ENCODE assay signal across 7 mouse cellular contexts in the genomic region with DNA sequence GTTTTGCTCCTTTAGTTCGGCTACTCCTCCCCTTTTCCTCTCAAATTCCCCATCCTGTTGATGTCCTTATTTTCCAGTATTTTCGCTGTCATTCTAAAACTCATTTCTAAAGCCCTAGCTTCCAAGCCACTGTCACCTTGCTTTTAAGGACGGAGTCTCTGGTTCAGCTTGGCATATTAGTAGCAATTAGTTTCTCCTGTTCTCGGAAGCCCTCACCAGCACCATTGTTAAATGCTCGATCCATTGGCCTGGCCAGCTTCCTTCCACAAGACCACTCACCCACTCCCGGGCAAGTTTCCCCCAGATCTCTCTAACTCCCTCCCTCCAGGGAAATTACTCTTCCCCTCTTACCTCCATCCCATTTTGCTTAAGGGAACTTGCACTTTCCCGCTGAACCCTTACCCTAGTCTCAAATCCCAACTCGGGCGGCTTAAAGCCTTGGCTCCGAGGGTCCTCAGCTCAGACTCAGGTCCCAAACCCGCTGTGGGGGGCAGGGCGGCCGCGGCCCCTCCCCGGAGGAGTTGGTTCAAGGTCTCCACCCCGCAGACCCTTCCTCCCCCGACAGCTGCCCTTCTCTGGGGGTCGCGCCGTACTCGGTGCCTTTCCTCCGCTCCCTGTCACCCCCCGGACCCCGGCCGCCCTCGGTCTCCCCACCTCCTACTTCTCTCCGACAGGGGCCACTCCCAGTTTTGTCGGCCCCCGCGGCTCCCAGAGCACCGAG. TPM values are rescaled to one million over a fixed set of nuclear protein-coding genes. Genes with fewer than 3 reads are reported as not detected.
DNase-seq lines count a peak whose midpoint lies in the region; ATAC-seq and TF ChIP-seq lines count a peak whose summit lies in the region.

No protein-coding gene starts in this region.

- H3K4me3 ChIP-seq in C2C12 (ENCODE audit: insufficient read depth, poor library complexity, severe bottlenecking): peak overlapping the region; percentile 89
- peak overlapping the region; percentile 96 for H3K4me3 ChIP-seq in midbrain, embryonic 14.5 days (replicated peaks; ENCODE audit: low read depth, low read length)

- H3K79me3 ChIP-seq in C2C12 (ENCODE audit: low read depth): peaks cover 5% of the 10 kb centered on the region

- H3K27me3 ChIP-seq in C2C12 (ENCODE audit: control insufficient read depth, insufficient read depth, insufficient read length): no peaks in the 10 kb centered on the region
- H3K27me3 ChIP-seq in midbrain, embryonic 14.5 days (ENCODE audit: control insufficient read depth, insufficient read depth, low read length): no peaks in the 10 kb centered on the region

- H3K79me2 ChIP-seq in C2C12 (ENCODE audit: control insufficient read depth, insufficient read depth): peaks cover 35% of the 10 kb centered on the region

- peak overlapping the region; percentile 86 for H3K27ac ChIP-seq in midbrain, embryonic 14.5 days (replicated peaks; ENCODE audit: low read depth, low read length)

- peak overlapping the region; percentile 91 for H3K4me2 ChIP-seq in midbrain, embryonic 14.5 days (ENCODE audit: low read length)

- no peak for ATAC-seq in midbrain, embryonic 14.5 days (ENCODE audit: low FRiP score, low TSS enrichment)

- peak overlapping the region; percentile 76 for H3K9ac ChIP-seq in midbrain, embryonic 14.5 days (replicated peaks; ENCODE audit: low read length)

- no peak for TF ChIP-seq CTCF in C2C12 (IDR thresholded peaks at IDR 0.05; ENCODE audit: control insufficient read depth, insufficient read depth, insufficient read length)

- DNase-seq in 3T3-L1 (ENCODE audit: low read depth, low spot score): peak; percentile 23
- peak; percentile 64 to 66 for DNase-seq in cerebellum, postnatal 10 days
- DNase-seq in gastrocnemius, postnatal 4 days (ENCODE audit: low spot score in 2 of 2): peak; percentile 20 to 33
- peak; percentile 61 for DNase-seq in kidney, postnatal 10 days
- peak; percentile 46 for DNase-seq in midbrain, embryonic 14.5 days
- peak; percentile 19 for DNase-seq in urinary bladder, postnatal 25 days (ENCODE audit: low spot score)

- peaks cover 12% of the 10 kb centered on the region for H3K4me1 ChIP-seq in midbrain, embryonic 14.5 days (ENCODE audit: control insufficient read depth, insufficient read depth, low read length)

- WGBS in midbrain, embryonic 14.5 days: under 1% methylated on average over 31 of the region's 31 CpGs

- no peaks in the 10 kb centered on the region for H3K9me3 ChIP-seq in midbrain, embryonic 14.5 days (ENCODE audit: control insufficient read depth, low read length)

- H3ac ChIP-seq in C2C12 (ENCODE audit: control insufficient read depth, insufficient read length, low read depth): peak overlapping the region; percentile 79

- H3K36me3 ChIP-seq in C2C12 (ENCODE audit: control insufficient read depth, insufficient read depth): peaks cover 9% of the 10 kb centered on the region
- 0 out of 2 replicates have a peak, but pooled peaks cover 4% of the 10 kb centered on the region for H3K36me3 ChIP-seq in midbrain, embryonic 14.5 days (ENCODE audit: control insufficient read depth, insufficient read depth, low read length)

TF ChIP-seq in C2C12, 6 proteins besides CTCF, POLR2A, EP300 and RAD21:
- TF ChIP-seq MYOD1 (IDR thresholded peaks at IDR 0.05; ENCODE audit: control insufficient read depth, insufficient read length, low read depth) (no peak), MAX (IDR thresholded peaks at IDR 0.05) (no peak), USF1 (IDR thresholded peaks at IDR 0.05; ENCODE audit: low read depth) (no peak), FOSL1 (IDR thresholded peaks at IDR 0.05; ENCODE audit: insufficient read depth, low read length, poor library complexity, severe bottlenecking) (no peak), CEBPB (IDR thresholded peaks at IDR 0.05; ENCODE audit: low read depth) (no peak), MYOG (IDR thresholded peaks at IDR 0.05; ENCODE audit: control insufficient read depth, extremely low read depth, insufficient read length) (no peak)
TF ChIP-seq in C2C12: peak in this region for 0.

RNA-seq across cellular contexts. Expression of gene Numb, which starts 0.9 kb away (rescaled TPM):
- polyA plus RNA-seq in C2C12 (2012; fragmentation: generic; extraction: Trizol): 11.2 TPM
- total RNA-seq in gastrocnemius, postnatal 4 days (2021): 10 to 100 TPM; 26.5 to 28.8 TPM
- polyA plus RNA-seq in midbrain, embryonic 14.5 days (2014; fragmentation: Nextera tagmentation; extraction: Ambion mirVana): 13.0 and 20.6 TPM in 2 replicates

RNA-seq across cellular contexts. Expression of gene Riox1, which starts 29.5 kb away (rescaled TPM):
- 18.7 TPM for polyA plus RNA-seq in C2C12 (2012; fragmentation: generic; extraction: Trizol)
- 1 to 10 TPM; 5.6 to 6.2 TPM for total RNA-seq in gastrocnemius, postnatal 4 days (2021)
- 11.5 and 11.7 TPM in 2 replicates for polyA plus RNA-seq in midbrain, embryonic 14.5 days (2014; fragmentation: Nextera tagmentation; extraction: Ambion mirVana)
